Mouse (Mus musculus) lung, adult 2 months (tissue): Measurements from ENCODE around the gene Rab20.

ENCODE experiments used
- CTCF ChIP-seq: fragments of 200-500 bp; IDR thresholded peaks from 2 replicates; pipeline ENCODE4 v1.5.1; 2011; ENCODE audit warnings: mild to moderate bottlenecking, low read length, control low read depth; ENCODE audit not compliant: insufficient read depth
- POLR2A ChIP-seq: fragments of 200-500 bp; IDR thresholded peaks from 2 replicates; pipeline ENCODE4 v1.6.1; 2011; ENCODE audit warnings: low read depth, mild to moderate bottlenecking, control low read depth, low read length, borderline replicate concordance; ENCODE audit errors: extremely low read depth

DNA sequence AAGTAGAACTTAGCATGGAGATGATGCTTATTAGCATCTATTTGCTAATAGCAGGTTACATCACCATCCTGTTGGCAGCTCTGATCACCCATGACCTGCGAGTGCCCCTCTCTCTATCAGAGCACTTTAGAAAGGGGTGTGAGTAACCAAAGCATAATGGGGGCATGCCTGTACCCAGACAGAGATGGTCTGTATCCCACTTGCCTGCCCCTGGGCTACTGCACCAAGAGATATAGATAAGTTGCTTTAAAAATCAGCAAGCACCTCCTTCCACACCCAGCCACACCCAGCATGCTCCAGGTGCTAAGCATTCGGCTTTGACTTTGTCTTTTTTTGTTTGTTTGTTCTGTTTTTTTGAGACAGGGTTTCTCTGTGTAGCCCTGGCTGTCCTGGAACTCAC, 2.6 kb downstream of the Rab20 start:
- TF ChIP-seq CTCF = no peak
- TF ChIP-seq POLR2A = no peak
